Mouse (Mus musculus) bone marrow, adult 2 months (tissue): ENCODE results near the gene Llcfc1. TPM values are rescaled to one million over a fixed set of nuclear protein-coding genes. Genes with fewer than 3 reads are reported as not detected.
A peak's percentile ranks its signal among the peaks of the same experiment; 100 is the strongest.

Experiments used
- H3K27ac ChIP-seq: fragments of 200-500 bp; 2 replicates; pipeline ENCODE4 v1.5.1; 2012; ENCODE audit warnings: low read depth, mild to moderate bottlenecking, control low read depth, inconsistent platforms, low read length; ENCODE audit not compliant: control insufficient read depth, poor library complexity, insufficient read depth
- H3K4me1 ChIP-seq: fragments of 200-500 bp; 2 replicates; pipeline ENCODE4 v1.6.1; 2011; ENCODE audit warnings: low read length; ENCODE audit not compliant: control insufficient read depth, insufficient read depth
- H3K4me3 ChIP-seq: fragments of 200-500 bp; replicated peaks from 2 replicates; pipeline ENCODE3; 2011; ENCODE audit warnings: mild to moderate bottlenecking, low read depth, low read length, control low read depth; ENCODE audit not compliant: control insufficient read depth
- CTCF ChIP-seq: fragments of 200-500 bp; IDR thresholded peaks from 2 replicates; pipeline ENCODE4 v1.5.1; 2011; ENCODE audit warnings: low read length, control low read depth; ENCODE audit not compliant: control insufficient read depth, insufficient read depth
- POLR2A ChIP-seq: fragments of 200-500 bp; IDR thresholded peaks from 2 replicates; pipeline ENCODE4 v1.6.1; 2011; ENCODE audit warnings: low read depth, mild to moderate bottlenecking, control low read depth, low read length, borderline replicate concordance; ENCODE audit not compliant: control insufficient read depth
- WGBS: fragments of 180-500 bp; shearing (Covaris S2); methylation state at CpG from one replicate; pipeline ENCODE4 v1.1.7; 2018; 5-methylcytosine and 5-hydroxymethylcytosine counted together
- polyA plus RNA-seq: library from polyadenylated mRNA; stranded (reverse); fragments of >200 nt; gene quantifications from 2 replicates; pipeline ENCODE4 v1.2.4, GENCODE M21; 2011; ENCODE audit warnings: low replicate concordance; ENCODE audit not compliant: missing spikeins, insufficient read depth, insufficient read length

The Llcfc1 gene
- polyA plus RNA-seq, 1 experiment: not detected

DNA sequence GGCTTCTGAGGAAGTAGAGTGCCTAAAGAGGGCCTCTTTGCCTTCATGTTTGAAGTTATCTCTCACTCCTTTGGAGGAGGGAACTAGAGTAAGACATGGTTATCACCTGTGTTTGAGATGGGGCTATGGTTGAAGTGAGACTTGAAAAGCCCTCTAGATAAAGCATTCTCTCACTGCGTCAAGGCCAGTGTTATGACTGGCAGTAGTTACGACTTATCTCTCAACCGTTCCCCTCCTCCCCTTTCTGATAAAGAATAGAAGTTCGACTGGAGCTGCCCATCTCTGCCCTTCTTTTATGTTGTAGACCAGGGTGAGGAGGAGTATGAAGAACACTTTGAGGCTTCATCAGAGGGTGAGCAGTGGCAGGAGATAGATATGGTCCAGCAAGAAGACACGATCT lies 680 bp downstream of the Llcfc1 start:
- WGBS: 52% methylated on average over 5 of the region's 5 CpGs
- TF ChIP-seq CTCF: no peak
- TF ChIP-seq POLR2A: no peak
- H3K4me3 ChIP-seq: no peak overlapping the region
- H3K27ac ChIP-seq: no peak overlapping the region
- H3K4me1 ChIP-seq: no peaks in the 10 kb centered on the region

- Histone ChIP-seq H3K27ac (no peak overlapping the region), H3K4me3 (no peak overlapping the region), H3K4me1 (no peaks in the 10 kb centered on the region)
- TF ChIP-seq POLR2A: no peak
- TF ChIP-seq CTCF: no peak
- WGBS: 88% methylated on average over 3 of the region's 3 CpGs
Observed at GRCm38 (mm10) chr6:41685596-41685995, 1.4 kb downstream of the Llcfc1 start.

- no peak for TF ChIP-seq POLR2A
- no peak for TF ChIP-seq CTCF
- H3K4me3 ChIP-seq: no peak overlapping the region
- no peaks in the 10 kb centered on the region for H3K4me1 ChIP-seq
- no peak overlapping the region for H3K27ac ChIP-seq
Observed at GRCm38 (mm10) chr6:41692200-41692599, 8.0 kb downstream of the Llcfc1 start.

GRCm38 (mm10) chr6:41694407-41694806 lies 10.2 kb downstream of the Llcfc1 start:
- 88% methylated on average over 1 of the region's 1 CpGs for WGBS
- Histone ChIP-seq H3K4me1 (no peaks in the 10 kb centered on the region), H3K27ac (no peak overlapping the region), H3K4me3 (no peak overlapping the region)
- TF ChIP-seq POLR2A (no peak), CTCF (no peak)

- Histone ChIP-seq H3K4me1 (no peaks in the 10 kb centered on the region; the same call in 1 of the 2 replicates), H3K4me3 (peak overlapping the region; percentile 79), H3K27ac (no peak overlapping the region)
- 17% methylated on average over 1 of the region's 1 CpGs for WGBS
- TF ChIP-seq CTCF (no peak), POLR2A (no peak)
Observed at GRCm38 (mm10) chr6:41701245-41701644, 17.0 kb downstream of the Llcfc1 start.

DNA sequence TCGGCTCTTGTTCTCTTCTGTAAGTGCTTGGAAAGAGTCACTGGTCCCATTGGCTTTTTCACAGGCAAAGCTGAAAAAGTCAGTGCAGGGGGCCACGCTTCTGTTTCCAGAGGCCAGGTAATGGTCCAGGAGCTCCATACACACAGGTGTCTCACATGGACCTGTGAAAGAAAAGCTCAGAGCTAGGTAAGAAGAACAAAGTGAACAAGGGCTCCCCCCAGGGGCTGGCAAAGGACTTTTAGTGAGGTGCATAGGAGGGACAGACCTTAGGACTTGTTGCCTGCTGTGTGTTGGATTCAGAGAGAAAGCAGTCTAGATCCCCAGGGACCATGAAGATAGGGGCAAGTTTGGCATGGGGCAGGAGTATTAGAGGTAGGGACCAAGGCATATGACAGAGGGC lies 18.7 kb downstream of the Llcfc1 start:
- 54% methylated on average over 2 of the region's 2 CpGs for WGBS
- peak overlapping the region; percentile 90 for H3K4me3 ChIP-seq
- H3K27ac ChIP-seq: peak overlapping the region; percentile 70
- no peaks in the 10 kb centered on the region; the same call in 1 of the 2 replicates for H3K4me1 ChIP-seq
- TF ChIP-seq CTCF: 0 out of 2 replicates have a peak, but pooled peaks have one; percentile 19
- no peak for TF ChIP-seq POLR2A

DNA sequence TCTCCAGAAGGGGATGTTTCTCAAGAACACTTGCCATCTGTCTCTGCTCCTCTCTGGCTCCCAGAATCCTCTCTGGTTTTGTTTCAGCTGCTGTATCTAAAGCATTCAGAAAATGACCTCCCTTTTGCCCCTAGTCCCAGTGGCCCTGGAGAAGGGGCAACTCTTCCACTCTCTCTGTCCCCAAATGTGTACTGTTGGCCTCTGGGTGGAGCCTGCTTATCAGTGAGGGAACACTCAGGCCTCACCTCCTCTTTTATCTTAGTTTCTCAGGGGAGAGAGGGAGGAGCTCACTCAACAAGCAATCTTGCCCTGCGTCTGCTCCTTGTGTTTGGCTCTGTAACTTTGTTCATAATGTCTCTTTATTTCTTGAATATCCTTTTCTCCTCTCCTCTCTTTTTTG lies 19.9 kb downstream of the Llcfc1 start, which contains the start of gene Kel:
TSS of gene Kel (minus strand) at position 217 of the 400 bp plus-strand sequence.
- Histone ChIP-seq H3K27ac (peak within 1 kb of the TSS; percentile 76), H3K4me1 (no peaks in the 10 kb centered on the region; the same call in 1 of the 2 replicates), H3K4me3 (peak within 1 kb of the TSS; percentile 90)
- 45% methylated on average over 1 of the region's 1 CpGs for WGBS
- TF ChIP-seq POLR2A (peak; percentile 43; the same call in 1 of the 2 replicates), CTCF (no peak)

DNA sequence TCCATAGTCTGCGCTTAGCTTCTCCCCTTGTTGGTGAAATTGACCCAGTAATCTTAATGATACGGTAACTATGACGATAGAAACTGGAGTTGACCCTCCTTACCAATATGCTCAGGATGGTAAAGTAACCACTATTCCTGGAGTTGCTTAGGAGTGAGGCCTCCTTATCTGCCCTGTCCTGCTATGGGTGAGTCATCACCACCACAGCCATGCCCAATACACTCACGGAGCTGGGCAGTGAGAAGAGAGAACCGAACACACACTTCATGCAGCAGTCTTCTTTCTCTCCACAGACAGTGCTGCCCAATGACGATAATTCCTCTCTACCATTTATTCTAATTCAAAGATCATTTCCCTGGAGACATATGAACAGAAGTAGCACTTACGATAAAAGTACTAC lies 22.0 kb downstream of the Llcfc1 start:
- WGBS: 66% methylated on average over 7 of the region's 7 CpGs
- no peaks in the 10 kb centered on the region; the same call in 1 of the 2 replicates for H3K4me1 ChIP-seq
- peak overlapping the region; percentile 9; the same call in 1 of the 2 replicates for H3K27ac ChIP-seq
- no peak overlapping the region for H3K4me3 ChIP-seq
- TF ChIP-seq POLR2A (no peak), CTCF (no peak)

DNA sequence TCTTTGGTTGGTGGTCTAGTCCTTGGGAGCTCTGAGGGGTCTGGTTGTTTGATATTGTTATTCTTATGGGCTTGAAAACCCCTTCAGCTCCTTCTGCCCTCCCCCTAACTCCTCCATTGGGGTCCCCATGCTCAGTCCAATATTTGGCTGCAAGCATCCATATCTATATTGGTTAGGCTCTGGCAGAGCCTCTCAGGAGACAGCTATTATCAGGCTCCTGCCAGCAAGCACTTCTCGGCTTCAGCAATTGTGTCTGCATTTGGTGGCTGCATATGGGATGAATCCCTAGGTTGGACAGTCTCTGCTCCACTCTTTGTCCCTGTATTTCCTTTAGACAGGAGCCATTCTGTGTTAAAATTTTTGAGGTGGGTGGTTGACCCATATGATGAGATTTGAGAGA lies 26.1 kb downstream of the Llcfc1 start:
- 60% methylated on average over 1 of the region's 1 CpGs for WGBS
- Histone ChIP-seq H3K27ac (no peak overlapping the region), H3K4me1 (no peaks in the 10 kb centered on the region; the same call in 1 of the 2 replicates), H3K4me3 (no peak overlapping the region)
- TF ChIP-seq POLR2A: no peak
- no peak for TF ChIP-seq CTCF
